Mouse (Mus musculus): ENCODE data around the gene Nos2.

Nos2 gene

DNA sequence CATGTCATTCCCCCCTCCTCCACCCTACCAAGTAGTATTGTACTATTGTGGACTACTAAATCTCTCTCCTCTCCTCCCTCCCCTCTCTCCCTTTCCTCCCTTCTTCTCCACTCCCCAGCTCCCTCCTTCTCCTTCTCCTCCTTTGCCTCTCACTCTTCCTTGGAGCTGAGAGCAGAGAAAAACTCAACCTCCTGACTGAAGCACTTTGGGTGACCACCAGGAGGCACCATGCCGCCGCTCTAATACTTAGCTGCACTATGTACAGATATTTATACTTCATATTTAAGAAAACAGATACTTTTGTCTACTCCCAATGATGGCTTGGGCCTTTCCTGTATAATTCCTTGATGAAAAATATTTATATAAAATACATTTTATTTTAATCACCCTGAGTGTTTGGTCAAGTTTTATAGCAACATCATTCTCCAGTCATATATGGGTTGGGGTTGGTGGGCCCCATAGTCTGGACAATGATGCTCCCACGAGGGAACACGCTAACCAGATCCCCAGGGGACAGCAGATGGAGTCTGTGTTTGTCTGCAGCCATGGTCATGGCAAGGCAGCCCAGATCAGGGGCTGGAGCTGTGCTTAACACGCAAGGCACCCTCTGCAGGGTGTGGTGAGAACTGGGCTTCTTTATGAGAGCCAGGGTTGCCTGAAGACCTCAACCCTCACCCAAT is 39.4 kb downstream of the Nos2 start:
- peak; percentile 81 for DNase-seq

DNA sequence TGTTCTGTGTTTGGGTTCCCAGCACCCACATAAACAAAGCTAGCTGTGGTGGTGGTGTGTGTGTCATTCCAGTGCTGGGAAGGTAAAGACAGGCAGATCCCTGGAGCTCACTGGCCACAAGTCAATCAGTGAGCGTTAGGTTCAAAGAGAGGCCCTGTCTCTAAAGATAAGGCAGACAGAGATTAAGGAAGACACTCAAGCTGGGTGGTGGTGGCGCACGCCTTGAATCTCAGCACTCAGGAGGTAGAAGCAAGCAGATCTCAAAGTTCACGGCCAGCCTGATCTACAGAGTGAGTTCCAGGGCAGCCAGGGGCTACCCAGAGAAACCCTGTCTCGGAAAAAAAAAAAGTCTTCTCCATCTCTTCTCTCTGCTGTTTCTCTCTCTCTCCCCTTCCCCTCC is 40.6 kb downstream of the Nos2 start:
- DNase-seq, result peak; percentile 70

DNA sequence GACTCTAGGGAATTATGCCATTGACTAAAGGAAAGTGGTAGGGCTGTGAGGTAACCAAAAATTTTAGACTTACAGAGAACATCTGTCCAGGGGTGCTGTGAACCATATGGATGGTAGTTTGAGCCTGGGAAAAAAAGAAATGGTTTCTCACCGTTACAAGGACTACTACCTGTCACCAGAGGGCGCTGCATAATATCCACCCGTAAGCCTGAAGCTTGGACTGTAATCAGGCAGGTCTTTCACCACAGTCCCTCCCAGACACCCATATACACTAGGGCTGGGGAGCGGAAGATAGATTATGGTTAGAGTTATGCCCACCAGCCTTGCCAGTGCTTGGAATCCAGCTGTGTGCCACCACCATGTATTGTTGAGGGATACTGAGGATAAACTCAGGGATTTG is 46.8 kb downstream of the Nos2 start:
- DNase-seq, result peak; percentile 85

DNA sequence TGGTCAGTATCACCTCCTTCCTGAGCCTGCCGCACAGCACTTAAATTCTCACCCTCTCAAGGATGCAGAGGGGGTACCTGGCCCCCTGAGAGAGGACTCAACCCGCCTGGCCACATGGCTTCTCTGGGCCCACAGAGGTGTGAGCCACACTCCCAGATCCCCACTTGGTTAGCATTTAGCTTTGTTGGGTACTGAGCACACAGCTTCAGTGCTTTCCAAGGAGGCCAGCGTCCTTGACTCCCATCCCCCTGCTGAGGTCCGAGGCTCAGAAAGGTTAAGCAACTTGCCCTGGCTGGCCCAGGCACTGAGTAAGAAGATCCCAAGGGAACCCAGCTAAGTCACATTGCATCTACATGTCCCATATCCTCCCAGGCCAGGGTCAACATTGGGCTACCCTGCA is 47.5 kb downstream of the Nos2 start:
- DNase-seq, result peak; percentile 90

DNA sequence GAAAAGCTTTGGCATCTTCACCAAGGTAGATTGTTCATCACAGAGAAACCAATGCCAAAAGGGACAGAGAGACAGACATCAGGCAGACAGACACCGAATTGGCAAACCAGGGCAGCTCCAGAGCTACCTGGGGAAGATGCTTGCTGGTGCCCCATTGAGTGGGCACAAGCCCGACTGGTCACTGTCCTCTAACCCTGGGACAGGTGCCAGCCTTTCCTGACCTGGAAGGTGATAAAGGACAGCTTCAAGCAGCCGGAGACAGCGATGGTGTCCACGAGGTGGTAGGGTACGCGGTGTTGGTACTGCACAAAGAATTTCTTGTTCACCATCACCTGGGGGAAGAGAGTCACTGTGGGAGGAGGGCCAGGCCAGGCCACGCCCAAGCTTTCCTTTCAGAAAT is 50.5 kb downstream of the Nos2 start:
- peak; percentile 82 for DNase-seq

DNA sequence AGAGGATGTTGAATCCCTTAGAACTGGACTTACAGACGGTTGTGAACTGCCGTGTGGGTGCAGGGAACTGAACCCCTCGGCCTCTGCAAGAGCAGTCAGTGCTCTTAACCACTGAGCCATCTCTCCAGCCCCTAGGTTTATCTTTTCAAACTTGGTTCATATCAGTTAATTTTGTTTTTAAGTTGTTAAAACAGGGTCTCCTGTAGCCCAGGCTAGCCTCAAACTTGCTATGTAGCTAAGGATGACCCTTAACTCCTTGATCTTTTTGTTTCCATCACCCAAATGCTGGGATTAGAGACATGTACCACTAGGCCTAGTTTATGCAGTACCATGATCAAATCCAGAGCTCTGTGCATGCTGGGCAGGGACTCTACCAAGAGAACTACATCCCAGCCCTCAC is 51.2 kb downstream of the Nos2 start:
- peak; percentile 53 for DNase-seq

DNA sequence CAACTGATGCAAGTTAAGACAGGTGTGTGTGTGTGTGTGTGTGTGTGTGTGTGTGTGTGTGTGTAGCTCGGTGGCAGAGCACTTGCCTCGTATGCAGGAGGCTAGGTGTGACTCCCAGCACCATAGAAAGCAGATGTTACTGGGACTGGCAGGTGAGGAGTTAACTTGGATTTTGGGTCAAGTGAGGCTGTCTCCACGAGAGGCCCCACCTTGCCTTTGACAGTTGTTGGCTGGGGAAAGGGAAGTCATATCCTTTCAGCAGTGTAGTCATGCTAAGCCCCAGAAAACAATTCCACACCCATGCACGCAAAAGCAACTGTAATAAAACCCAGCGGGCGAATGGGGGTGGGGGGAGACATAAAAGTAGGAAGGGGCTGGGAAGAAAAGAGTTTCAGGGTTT is 51.7 kb downstream of the Nos2 start:
- peak; percentile 83 for DNase-seq

DNA sequence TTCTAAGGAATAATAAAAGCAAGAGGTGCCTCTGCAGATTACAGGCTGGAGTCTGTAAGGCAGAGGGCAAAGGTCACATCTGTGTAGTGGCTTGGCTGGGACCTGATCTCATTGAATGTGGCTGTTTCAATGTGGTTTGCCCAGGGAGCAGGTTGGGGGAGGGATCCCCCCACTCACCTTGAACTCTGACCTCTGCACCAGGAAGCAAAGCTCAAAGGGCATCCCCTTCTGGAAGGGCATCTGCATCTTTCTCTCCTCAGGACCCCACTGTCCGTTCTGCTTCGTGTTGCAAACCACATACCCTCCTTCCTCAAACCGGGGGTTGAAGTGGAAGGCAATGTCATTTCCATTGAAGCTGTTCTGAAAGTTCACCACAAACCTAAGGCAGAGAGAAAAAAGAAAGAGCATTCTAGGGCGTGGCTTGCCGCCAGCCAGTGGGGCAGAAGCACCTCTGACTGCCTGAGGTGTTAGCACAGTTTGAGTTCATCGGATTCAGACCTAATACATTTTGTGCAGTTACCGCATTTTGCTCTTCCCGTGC is 52.3 kb downstream of the Nos2 start:
- DNase-seq, result peak; percentile 90

DNA sequence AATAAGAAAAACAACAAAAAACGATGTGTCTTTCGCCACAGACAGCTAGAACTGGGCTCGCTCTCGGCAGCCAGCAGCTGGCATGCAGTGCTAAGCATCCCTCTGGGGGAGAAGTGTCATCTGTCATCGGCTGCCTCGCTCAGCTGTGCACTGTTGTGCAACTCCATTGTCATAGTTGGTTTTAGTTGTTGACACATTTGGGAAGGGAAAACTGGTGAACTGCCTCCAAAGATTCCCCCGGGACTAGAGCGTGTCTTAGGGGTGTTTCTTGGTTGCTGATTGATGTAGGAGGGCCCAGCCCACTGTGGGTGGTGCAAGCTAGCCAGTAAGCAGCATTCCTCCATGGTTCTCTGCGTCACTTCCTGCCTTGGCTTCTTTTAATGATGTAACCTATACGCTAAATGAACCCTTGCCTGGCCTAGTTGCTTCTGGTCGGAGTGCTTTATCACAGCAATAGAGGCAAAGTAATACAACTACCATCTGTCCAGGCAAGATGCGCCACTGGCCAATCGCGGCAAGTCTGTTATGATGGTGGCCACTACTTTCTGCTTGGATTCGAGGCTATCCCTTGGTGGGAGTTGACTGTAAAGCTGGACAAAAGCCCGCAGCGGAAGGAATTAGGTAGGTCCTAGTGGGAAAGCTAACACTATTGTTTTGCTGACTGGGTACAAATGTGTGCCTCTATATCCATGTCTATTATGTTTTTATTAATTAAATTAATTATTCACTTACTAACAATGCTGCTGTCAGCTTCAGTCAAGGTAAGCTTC is 53.0 kb downstream of the Nos2 start:
- peak; percentile 98 for DNase-seq

DNA sequence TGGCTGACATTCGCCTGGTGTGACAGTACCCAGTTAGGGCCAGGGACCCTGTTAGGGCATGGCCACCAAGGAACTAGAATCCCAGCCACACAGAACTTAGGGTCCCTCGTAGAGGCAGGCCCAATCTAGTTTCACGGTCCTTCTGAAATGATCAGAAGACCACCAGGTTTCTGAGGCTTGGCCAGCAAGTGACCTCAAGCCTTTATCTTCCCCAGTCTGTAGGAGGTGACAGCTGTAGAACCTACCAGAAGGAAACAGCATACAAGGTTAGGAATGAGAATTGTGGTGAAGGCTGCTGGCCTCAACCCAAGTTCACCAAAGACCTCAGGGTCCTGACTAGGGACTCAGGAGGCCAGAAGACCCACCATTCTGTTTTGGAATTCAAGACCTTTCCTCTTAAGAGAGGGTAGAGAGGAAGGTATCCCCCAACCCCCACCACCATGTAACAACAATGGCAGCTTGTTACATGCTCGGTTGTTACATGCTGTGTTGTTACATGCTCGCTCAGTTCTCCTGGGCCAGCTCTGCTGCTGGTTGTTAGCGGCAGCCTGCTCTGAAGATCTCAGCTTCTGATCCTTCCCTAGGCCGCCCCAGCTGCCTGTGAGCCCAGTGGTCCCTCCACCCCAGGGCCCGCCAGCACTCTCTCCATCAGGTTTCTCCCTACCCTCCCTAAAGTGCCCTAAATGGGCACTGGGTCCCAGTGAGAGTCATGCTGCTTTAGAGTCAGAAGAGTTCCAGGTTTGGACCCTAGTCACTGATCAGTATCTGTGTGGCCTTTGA is 56.3 kb downstream of the Nos2 start:
- DNase-seq, result peak; percentile 77

DNA sequence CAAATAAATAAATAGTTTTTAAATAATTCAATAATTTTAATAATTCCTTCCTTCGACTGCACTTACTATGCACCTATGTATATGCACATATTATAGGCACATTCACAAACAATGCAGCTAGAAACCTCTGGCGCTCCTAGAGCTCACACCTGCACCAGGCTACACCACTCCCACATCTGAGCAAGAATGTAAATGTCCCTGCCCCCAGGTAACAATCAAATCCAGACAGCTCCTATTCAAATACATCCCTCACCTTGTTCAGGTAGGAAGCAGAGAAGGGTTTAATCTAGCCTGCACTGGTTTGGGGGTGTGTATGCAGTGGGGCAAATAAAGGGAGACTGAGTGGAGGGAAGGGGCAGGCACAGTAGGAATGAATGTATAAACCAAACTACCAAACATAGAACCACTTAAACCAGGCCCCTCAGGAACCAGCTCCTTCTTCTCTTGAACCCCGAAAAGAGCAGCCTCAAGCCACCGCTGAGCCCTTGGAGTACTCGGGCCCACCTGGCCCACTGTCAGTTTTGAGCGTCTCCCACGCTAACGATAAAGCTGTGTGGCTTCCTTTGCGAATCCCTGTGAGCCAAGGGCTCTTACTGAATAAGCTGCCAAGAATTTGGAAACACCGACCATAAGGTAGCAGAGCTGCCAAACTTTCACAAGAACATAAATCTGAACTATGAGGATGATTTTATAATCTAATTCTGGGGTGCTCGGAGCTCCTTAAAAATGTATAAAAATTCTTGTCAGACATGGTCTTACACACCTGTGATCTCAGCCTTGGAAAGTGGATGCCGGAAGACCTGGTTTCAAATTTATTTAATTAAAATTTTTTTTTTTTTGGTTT is 57.8 kb downstream of the Nos2 start:
- DNase-seq, result peak; percentile 83

DNA sequence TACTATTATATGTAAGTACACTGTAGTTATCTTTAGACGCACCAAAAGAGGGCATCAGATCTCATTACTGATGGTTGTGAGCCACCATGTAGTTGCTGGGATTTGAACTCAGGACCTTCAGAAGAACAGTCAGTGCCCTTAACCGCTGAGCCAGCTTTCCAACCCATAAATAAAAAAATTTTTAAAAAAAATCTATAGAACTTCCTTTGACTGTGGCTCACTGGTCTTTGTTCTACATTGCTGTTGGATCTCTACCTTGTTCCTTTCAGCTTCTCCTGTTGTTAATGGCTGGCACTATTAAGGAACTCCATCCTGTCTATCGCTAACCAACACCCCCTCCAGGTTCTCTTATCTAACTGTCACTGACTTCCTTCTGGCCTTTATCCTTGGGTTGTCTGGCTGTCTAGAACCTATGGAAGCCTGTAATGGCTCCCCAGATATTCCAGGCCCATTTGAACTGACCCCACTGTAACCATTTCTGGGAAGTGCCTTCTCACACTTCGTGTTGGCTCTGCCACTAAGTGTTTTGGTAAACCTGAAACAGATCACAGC is 59.6 kb downstream of the Nos2 start:
- no peak for DNase-seq

DNA sequence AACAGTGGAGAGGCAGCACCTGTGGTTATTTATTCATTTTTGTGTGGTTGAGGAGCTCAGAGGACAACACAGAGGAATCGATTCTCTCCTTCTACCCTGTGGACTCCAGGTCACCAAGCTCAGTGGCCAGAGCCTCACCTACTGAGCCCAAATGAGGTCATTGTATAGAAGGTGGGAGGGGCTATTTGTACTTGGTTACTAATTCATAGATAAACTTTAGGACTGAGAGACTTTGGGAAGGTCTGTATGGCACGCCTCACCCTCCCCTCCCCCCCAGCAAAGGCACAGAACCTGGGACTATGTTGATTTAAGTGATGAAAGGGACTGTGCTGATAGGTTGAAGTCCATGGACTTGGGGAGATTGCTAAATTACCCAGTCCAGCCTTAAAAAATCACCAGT is 61.5 kb downstream of the Nos2 start:
- peak; percentile 63 for DNase-seq

DNA sequence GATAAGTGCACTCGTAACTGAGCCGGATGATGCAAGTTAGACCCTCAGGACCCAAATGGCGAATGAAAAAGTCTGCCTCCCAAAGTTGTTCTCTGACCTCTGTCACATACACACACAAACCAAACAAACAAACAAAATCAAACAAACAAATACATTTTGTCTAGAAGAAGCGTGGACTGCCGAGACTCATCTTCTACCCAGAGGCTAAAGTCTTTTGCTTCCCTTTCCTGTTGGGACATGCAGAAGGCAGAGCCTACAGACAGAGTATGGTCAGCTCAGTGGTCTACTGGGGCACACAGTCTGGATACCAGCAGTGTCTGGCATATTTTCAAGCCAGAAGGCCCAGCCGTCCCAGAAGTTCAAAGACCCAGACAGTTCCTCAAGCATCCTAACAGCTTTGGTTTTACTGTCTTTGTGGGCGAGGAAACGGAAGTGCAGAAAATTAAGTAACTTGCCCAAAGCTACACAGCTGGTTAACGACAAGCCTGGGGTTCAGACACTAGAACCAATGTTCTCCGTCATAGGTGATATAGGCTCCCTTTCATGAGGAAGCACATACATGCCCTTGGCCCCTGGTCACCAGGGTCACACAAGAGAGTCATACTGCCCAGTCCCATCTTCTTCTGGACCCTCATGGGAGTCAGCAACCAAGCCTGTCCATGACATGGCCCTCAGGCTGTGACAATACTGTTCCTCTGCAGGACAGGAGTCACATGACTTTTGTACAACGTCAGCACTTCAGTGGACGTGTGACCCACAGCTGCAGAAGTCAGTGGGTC is 62.1 kb downstream of the Nos2 start:
- DNase-seq, result peak; percentile 95

DNA sequence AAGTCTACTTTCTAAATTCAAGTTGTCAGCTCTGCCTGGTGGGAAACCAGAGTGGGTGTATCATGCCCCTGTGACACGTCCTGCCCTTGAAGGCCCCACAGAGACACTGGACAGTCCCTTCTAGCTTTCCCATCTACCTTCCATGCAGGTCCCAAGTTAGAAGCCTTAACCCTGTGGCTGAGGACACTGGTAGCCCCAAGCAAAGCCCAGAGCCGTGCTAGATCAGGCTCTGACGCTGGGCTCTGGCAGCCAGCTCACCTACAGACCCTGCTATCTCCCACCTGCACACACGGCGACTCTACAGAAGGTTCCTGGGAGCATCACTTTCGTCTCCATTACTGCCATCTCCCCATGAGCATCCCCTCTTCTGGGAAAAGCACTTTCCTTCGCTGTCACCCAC is 63.0 kb downstream of the Nos2 start:
- DNase-seq, result peak; percentile 90

DNA sequence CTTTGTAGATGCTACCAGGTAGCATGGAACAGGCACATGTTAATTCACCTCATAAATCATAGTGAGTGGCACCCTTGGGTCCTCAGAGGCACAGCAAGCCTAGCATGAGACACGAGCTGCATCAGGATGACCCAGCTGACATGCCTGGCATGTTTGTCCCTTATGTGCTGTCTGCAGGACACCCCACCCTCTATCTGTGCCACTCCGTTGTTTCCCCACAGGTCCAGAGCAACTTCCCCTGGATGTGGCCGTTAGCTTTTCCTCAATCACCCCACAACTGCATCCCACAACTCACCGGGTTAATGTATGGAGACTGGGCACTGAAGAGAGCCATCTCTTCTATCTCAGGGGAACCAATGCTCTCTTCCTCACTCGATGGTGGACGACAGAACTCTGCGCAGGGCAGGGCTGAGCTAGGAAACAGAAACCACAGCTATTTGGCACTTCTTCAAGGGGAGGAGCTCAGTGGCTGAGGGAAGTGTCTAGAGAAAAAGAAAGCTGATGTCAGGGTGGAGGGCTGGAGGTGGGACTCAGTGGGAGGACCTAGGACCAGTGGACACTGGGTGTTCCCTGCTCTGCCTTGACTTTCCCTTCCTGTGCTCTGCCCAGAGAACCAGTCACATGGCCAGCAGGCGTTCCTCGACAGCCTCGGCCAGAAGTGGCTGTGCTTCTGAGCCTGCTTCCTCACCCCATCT is 64.0 kb downstream of the Nos2 start, which contains the start of gene Lgals9:
Gene Lgals9 (minus strand): TSS at position 464 of the 695 bp plus-strand sequence.
- peak; percentile 99 for DNase-seq

DNA sequence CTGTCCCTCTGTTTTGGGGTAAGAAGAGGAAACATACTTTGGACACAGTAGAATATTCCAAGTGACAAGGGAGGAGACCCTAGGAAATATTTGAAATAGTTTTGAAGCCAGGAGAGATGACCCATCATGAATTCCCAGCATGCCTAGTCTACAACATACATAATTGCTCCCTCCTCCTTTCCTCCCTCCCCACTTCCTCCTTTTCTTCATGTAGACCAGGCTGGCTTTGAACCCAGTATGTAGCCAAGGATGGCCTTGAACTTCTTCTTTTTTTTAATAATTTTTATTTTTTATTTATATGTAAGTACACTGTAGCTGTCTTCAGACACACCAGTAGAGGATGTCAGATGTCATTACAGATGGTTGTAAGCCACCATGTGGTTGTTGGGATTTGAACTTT is 64.9 kb downstream of the Nos2 start:
- no peak for DNase-seq

DNA sequence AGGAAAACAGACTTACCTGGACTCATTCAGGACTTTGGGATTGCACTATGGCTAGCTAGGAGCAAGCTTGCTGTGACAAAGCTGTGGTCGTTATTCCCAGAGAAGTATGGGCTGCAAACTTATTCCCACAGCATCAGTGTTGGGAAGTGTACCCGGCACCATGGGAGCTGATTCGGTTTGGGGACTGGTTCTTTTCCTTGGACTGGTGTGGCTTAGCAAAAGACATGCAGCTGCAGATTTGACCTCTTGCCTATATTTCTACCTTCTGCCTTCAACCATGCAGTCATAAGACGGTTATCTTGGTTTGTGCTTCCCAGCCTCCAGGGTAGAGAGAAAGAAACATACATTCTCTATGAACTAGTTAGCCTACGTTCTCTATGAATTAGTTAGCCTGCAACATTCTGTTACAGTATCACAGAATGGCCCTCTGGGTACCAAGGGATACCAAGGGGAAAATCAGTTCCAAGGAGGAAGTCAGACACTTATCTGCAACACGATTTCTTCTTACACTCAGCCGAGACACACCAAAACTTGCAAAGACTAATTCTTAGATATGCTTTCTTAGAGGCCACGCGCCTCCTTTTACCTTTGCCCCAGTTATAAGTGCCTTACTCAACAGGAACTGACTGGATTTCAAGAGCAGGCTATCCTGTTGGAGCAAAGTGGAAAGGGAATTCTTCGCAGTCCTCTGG is 65.9 kb downstream of the Nos2 start:
- DNase-seq, result peak; percentile 71

DNA sequence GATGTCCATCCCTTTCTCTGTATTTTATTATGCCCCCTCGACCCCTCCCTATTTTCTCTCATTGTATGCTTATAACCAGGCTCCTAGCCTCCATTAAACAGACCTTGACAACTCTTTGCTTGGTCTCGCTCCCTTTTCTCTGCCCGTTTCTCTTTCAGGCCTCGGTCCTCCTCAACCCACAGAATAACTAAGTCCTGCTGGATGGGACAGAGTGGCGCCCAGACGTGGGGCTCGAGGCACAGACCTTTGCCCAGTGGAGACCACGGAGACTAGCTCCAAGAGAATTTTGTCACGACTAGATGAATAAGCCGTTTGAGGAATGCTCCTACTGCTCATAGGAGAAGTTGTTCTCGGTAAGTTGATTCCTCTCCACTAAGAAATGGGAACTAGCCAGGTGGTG is 68.6 kb downstream of the Nos2 start:
- DNase-seq, result peak; percentile 60

DNA sequence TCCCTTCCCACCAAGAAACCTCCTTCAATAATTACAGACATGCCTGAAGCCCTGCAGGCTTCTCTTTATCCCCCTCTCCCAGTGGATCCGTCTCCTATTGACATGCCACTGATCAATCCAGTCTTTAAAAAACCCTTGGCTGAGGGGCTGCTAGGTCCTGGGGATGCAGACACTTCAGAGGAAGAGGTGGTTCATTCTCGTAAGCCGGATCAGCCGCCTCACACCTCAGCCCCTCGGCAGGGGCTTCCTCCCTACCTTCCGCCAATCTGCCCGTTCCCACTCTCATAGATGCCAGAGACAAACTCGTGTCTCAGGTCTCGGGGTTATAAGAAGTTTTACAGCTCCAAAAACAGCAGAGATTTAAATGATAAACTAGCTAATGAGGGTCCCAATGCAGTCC is 69.5 kb downstream of the Nos2 start:
- DNase-seq, result peak; percentile 84

All from heart, adult 11 months (tissue).